Mouse (Mus musculus): ENCODE results near the gene Slc15a1.

- no peak for TF ChIP-seq CTCF (IDR thresholded peaks at IDR 0.05; ENCODE audit: low read depth, low read length)
- no peak for TF ChIP-seq POLR2A (IDR thresholded peaks at IDR 0.05; ENCODE audit: extremely low read depth, insufficient read depth, low read length)
Observed at GRCm38 (mm10) chr14:121492328-121492727, 12.7 kb downstream of the Slc15a1 start.

Measured in liver, adult 2 months (tissue).